Mouse (Mus musculus) hindbrain, embryonic 10.5 days (tissue): ENCODE data around the gene Ipo8. TPM values are rescaled to one million over a fixed set of nuclear protein-coding genes. Genes with fewer than 3 reads are reported as not detected.

Experiments
- DNase-seq: peaks from one replicate; pipeline ENCODE4 v3.0.0-alpha.2; 2017; ENCODE audit warnings: low spot score
- H3K27ac ChIP-seq: fragments of 300-500 bp; sonication (generic); 2 replicates; pipeline ENCODE4 v1.5.1; 2016; ENCODE audit warnings: mild to moderate bottlenecking, moderate library complexity
- H3K27me3 ChIP-seq: fragments of 300-500 bp; sonication (generic); 2 replicates; pipeline ENCODE4 v1.6.1; 2016; ENCODE audit warnings: mild to moderate bottlenecking; ENCODE audit not compliant: poor library complexity, insufficient read depth, severe bottlenecking
- H3K36me3 ChIP-seq: fragments of 300-500 bp; sonication (generic); 2 replicates; pipeline ENCODE4 v1.6.1; 2016; ENCODE audit warnings: mild to moderate bottlenecking, moderate library complexity
- H3K4me1 ChIP-seq: fragments of 300-500 bp; sonication (generic); replicated peaks from 2 replicates; pipeline ENCODE4 v1.6.1; 2016; ENCODE audit warnings: mild to moderate bottlenecking
- H3K4me3 ChIP-seq: fragments of 300-500 bp; sonication (generic); 2 replicates; pipeline ENCODE4 v1.5.1; 2016; ENCODE audit warnings: mild to moderate bottlenecking, moderate library complexity
- H3K9me3 ChIP-seq: fragments of 300-500 bp; sonication (generic); 2 replicates; pipeline ENCODE4 v1.6.1; 2016; ENCODE audit warnings: mild to moderate bottlenecking, moderate library complexity
- WGBS: fragments of 180-500 bp; shearing (Covaris S2); methylation state at CpG from one replicate; pipeline ENCODE4 v1.1.7; 2016; 5-methylcytosine and 5-hydroxymethylcytosine counted together
- polyA plus RNA-seq: library from polyadenylated mRNA; unstranded; fragments of >200 nt; fragmentation: Nextera tagmentation; extraction: Ambion mirVana; gene quantifications from 2 replicates; pipeline ENCODE4 v1.2.1, GENCODE M21; 2016

Gene Ipo8
- polyA plus RNA-seq, 1 experiment from 2014 or later, result 24.0 TPM

- H3K9me3 ChIP-seq, result no peaks in the 10 kb centered on the region
Measured at GRCm38 (mm10) chr6:148789010-148789673, 42.1 kb downstream of the Ipo8 start.

GRCm38 (mm10) chr6:148786186-148786585, 45.1 kb downstream of the Ipo8 start:
- H3K4me3 ChIP-seq, result no peak overlapping the region
- H3K27me3 ChIP-seq, result no peaks in the 10 kb centered on the region
- DNase-seq, result no peak
- H3K27ac ChIP-seq, result no peak overlapping the region
- no peaks in the 10 kb centered on the region for H3K4me1 ChIP-seq
- 92% methylated on average over 5 of the region's 5 CpGs for WGBS
- H3K36me3 ChIP-seq, result peaks cover 90% of the 10 kb centered on the region
- no peaks in the 10 kb centered on the region for H3K9me3 ChIP-seq

More at GRCm38 (mm10) chr6:148789010-148789673, 42.1 kb downstream of the Ipo8 start:
- H3K27ac ChIP-seq, result no peak overlapping the region
- no peaks in the 10 kb centered on the region for H3K27me3 ChIP-seq
- peaks cover 84% of the 10 kb centered on the region for H3K36me3 ChIP-seq
- WGBS, result 96% methylated on average over 9 of the region's 9 CpGs
- no peaks in the 10 kb centered on the region for H3K4me1 ChIP-seq
- H3K4me3 ChIP-seq, result no peak overlapping the region
- no peak for DNase-seq

- Histone ChIP-seq H3K4me1 (no peaks in the 10 kb centered on the region), H3K27ac (no peak overlapping the region), H3K27me3 (no peaks in the 10 kb centered on the region), H3K4me3 (no peak overlapping the region), H3K36me3 (peaks cover 93% of the 10 kb centered on the region), H3K9me3 (no peaks in the 10 kb centered on the region)
- WGBS, result 94% methylated on average over 9 of the region's 9 CpGs
- DNase-seq, result no peak
Measured at GRCm38 (mm10) chr6:148784418-148784817, 46.8 kb downstream of the Ipo8 start.

DNA sequence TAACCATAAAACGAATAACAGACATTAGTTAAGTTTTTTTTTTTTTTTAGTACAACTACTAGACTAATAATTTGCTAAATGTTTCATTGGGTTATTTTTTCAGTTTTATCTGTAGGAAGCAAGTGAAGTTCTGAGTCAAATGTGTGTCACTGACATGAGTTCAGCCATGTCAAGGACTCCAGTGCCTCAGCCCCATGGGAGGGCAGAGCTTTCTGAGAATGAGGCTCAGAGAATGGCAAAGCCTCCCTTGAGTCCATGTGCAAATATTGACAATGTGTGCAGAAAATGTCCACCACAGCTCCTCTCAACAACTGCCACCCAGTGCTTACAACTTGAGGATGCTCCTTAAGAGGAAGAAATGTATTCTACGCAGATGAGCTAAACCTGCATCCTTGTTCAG, 55.0 kb downstream of the Ipo8 start:
- Histone ChIP-seq H3K4me1 (no peaks in the 10 kb centered on the region), H3K27ac (no peak overlapping the region), H3K4me3 (no peak overlapping the region), H3K36me3 (peaks cover 95% of the 10 kb centered on the region), H3K9me3 (no peaks in the 10 kb centered on the region), H3K27me3 (no peaks in the 10 kb centered on the region)
- 93% methylated on average over 2 of the region's 2 CpGs for WGBS
- DNase-seq, result no peak

GRCm38 (mm10) chr6:148771423-148771822, 59.8 kb downstream of the Ipo8 start:
- no peaks in the 10 kb centered on the region for H3K4me1 ChIP-seq
- no peak overlapping the region for H3K4me3 ChIP-seq
- DNase-seq, result no peak
- H3K9me3 ChIP-seq, result no peaks in the 10 kb centered on the region
- WGBS, result 95% methylated on average over 3 of the region's 3 CpGs
- H3K36me3 ChIP-seq, result peaks cover 61% of the 10 kb centered on the region
- no peaks in the 10 kb centered on the region for H3K27me3 ChIP-seq
- H3K27ac ChIP-seq, result no peak overlapping the region

DNA sequence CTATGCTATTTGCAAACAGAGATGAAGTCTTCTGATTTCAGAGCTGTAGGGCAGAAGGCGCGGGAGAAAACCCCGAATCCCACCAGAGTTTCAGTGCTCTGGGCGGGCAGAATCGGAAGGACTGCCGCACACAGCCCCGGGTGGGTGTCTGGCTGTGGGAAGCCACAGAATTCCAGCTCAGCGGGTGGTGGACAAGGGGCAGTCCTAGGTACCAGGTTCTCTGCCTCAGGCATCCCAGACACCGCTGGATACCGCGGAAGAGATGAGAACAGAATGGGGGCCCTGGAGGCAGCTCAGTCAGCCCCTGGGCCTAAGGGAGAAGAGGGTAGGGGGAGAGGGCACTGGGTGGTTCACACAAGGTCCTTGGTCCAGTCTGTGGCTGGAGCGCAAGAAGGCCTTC, 62.8 kb downstream of the Ipo8 start:
- 80% methylated on average over 12 of the region's 12 CpGs for WGBS
- no peak for DNase-seq
- no peaks in the 10 kb centered on the region for H3K9me3 ChIP-seq
- no peak overlapping the region for H3K27ac ChIP-seq
- H3K4me3 ChIP-seq, result no peak overlapping the region
- H3K4me1 ChIP-seq, result no peaks in the 10 kb centered on the region
- H3K27me3 ChIP-seq, result no peaks in the 10 kb centered on the region
- peaks cover 31% of the 10 kb centered on the region for H3K36me3 ChIP-seq

- Histone ChIP-seq H3K4me3 (no peak overlapping the region), H3K27ac (no peak overlapping the region), H3K4me1 (no peaks in the 10 kb centered on the region), H3K36me3 (peaks cover 22% of the 10 kb centered on the region), H3K9me3 (no peaks in the 10 kb centered on the region), H3K27me3 (no peaks in the 10 kb centered on the region)
- DNase-seq, result no peak
Measured at GRCm38 (mm10) chr6:148767228-148767627, 64.0 kb downstream of the Ipo8 start.

- no peak for DNase-seq
Measured at GRCm38 (mm10) chr6:148761967-148762712, 69.1 kb downstream of the Ipo8 start.

DNA sequence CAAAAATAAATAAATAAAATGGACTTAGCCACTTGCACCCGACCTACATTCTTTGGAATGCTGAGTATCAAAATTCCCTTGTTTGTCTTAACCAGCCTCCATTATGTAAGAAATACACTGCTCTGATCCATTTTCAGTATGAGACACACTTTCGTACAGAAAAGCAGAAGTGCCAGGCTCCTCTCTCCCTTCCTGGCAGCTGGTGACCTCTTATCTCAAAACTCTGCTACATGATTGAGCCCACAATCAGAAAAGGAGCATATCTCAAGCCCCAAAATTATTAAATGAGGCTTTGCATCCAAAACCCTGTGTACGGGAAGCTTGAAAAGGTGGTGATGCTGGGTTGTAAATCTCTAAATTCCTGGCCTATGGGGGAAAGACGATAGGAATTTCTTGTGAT, 69.8 kb downstream of the Ipo8 start:
- H3K27me3 ChIP-seq, result no peaks in the 10 kb centered on the region
- no peaks in the 10 kb centered on the region for H3K9me3 ChIP-seq
- no peaks in the 10 kb centered on the region for H3K36me3 ChIP-seq
- 84% methylated on average over 4 of the region's 4 CpGs for WGBS
- H3K4me1 ChIP-seq, result no peaks in the 10 kb centered on the region
- H3K4me3 ChIP-seq, result no peak overlapping the region
- no peak overlapping the region for H3K27ac ChIP-seq
- no peak for DNase-seq

More at GRCm38 (mm10) chr6:148761967-148762712, 69.1 kb downstream of the Ipo8 start:
- Histone ChIP-seq H3K36me3 (no peaks in the 10 kb centered on the region), H3K27me3 (no peaks in the 10 kb centered on the region), H3K4me1 (no peaks in the 10 kb centered on the region), H3K9me3 (no peaks in the 10 kb centered on the region), H3K4me3 (no peak overlapping the region), H3K27ac (no peak overlapping the region)
- WGBS, result 88% methylated on average over 3 of the region's 3 CpGs

GRCm38 (mm10) chr6:148756535-148756934, 74.7 kb downstream of the Ipo8 start:
- H3K4me1 ChIP-seq, result no peaks in the 10 kb centered on the region
- WGBS, result 91% methylated on average over 1 of the region's 1 CpGs
- no peaks in the 10 kb centered on the region for H3K36me3 ChIP-seq
- H3K9me3 ChIP-seq, result no peaks in the 10 kb centered on the region
- H3K4me3 ChIP-seq, result no peak overlapping the region
- DNase-seq, result no peak
- H3K27me3 ChIP-seq, result no peaks in the 10 kb centered on the region
- H3K27ac ChIP-seq, result no peak overlapping the region

DNA sequence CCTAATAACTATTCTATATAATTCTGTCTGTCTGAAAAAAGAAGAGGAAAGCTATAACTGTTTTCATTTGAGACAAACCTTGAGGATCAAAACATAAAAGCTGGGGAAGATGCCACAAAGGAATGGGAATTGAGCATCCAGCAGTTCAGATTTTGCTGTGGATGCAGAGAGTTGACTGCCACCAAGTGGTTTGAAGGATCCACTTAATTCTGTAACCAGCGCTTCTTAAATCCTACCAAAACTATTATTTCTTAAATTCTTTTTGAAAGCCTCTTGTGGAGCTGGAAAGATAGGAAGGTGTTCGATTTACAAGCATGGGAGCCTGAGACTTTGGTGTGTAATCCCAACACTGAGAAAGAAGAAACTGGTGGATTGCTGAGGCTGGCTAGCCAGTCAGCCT, 79.9 kb downstream of the Ipo8 start:
- H3K36me3 ChIP-seq, result no peaks in the 10 kb centered on the region
- H3K4me3 ChIP-seq, result no peak overlapping the region
- DNase-seq, result no peak
- no peak overlapping the region for H3K27ac ChIP-seq
- WGBS, result 84% methylated on average over 2 of the region's 2 CpGs
- H3K27me3 ChIP-seq, result no peaks in the 10 kb centered on the region
- no peaks in the 10 kb centered on the region for H3K9me3 ChIP-seq
- no peaks in the 10 kb centered on the region for H3K4me1 ChIP-seq

- H3K27me3 ChIP-seq, result no peaks in the 10 kb centered on the region
- no peak overlapping the region for H3K4me3 ChIP-seq
- WGBS, result 91% methylated on average over 3 of the region's 3 CpGs
- no peak overlapping the region for H3K27ac ChIP-seq
- H3K9me3 ChIP-seq, result no peaks in the 10 kb centered on the region
- DNase-seq, result no peak
- no peaks in the 10 kb centered on the region for H3K36me3 ChIP-seq
- no peaks in the 10 kb centered on the region for H3K4me1 ChIP-seq
Measured at GRCm38 (mm10) chr6:148750183-148750582, 81.1 kb downstream of the Ipo8 start.

DNA sequence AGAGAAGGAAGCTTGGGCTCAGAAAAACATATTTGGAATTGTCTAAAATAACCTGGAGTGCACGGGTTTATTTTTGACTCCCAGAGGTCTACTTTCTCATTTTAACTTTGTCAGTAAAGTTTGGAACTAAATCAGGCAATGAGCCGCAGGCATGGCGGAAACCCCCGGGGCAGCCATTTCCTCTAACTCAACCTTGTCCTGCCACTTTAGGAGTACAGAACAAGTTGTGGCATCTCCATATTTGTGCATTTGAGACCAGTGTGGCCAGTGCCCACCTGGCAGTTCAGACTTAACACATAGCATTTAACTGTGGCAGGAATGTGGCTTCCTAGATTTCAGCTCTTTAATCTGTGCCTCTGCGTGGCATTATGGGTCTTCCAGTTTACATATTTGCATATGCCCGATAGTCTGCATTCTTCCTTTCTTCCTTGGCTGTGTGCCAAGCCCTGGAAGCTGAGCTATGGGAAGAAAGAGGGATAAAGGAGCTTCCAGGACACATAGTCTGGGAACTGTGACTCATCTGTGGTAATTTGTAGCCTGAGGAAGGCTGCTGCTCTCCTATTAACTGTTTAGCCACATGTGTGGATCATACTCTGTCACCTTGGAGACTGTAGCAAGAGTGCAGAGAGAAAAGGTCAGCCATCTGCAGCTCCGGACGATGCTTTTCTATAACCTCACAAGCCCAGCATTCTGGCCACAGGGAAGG, 90.6 kb downstream of the Ipo8 start:
- Histone ChIP-seq H3K4me1 (no peaks in the 10 kb centered on the region), H3K27ac (no peak overlapping the region), H3K36me3 (no peaks in the 10 kb centered on the region), H3K27me3 (no peaks in the 10 kb centered on the region), H3K4me3 (no peak overlapping the region), H3K9me3 (no peaks in the 10 kb centered on the region)
- 84% methylated on average over 8 of the region's 8 CpGs for WGBS
- no peak for DNase-seq
